Mouse (Mus musculus): ENCODE data around the gene Abcc1. TPM values are rescaled to one million over a fixed set of nuclear protein-coding genes. Genes with fewer than 3 reads are reported as not detected.

Abcc1 gene
- polyA plus RNA-seq, 1 experiment from 2014 or later = 15.6 TPM

GRCm38 (mm10) chr16:14476701-14477400 is 115.5 kb downstream of the Abcc1 start:
- Histone ChIP-seq H3K27ac (no peak overlapping the region), H3K4me1 (no peaks in the 10 kb centered on the region), H3K4me2 (no peak overlapping the region), H3K9ac (no peak overlapping the region), H3K9me3 (no peaks in the 10 kb centered on the region), H3K27me3 (no peaks in the 10 kb centered on the region), H3K4me3 (no peak overlapping the region), H3K36me3 (peaks cover 28% of the 10 kb centered on the region)
- ATAC-seq (ENCODE audit: insufficient number of reproducible peaks, low FRiP score, low TSS enrichment, low read depth) = no peak
- 87% methylated on average over 9 of the region's 9 CpGs for WGBS

- Histone ChIP-seq H3K9me3 (no peaks in the 10 kb centered on the region), H3K4me1 (no peaks in the 10 kb centered on the region), H3K36me3 (peaks cover 22% of the 10 kb centered on the region), H3K27me3 (no peaks in the 10 kb centered on the region), H3K4me2 (no peak overlapping the region), H3K9ac (no peak overlapping the region), H3K4me3 (no peak overlapping the region), H3K27ac (no peak overlapping the region)
- WGBS = 76% methylated on average over 10 of the region's 10 CpGs
- no peak for ATAC-seq (ENCODE audit: insufficient number of reproducible peaks, low FRiP score, low TSS enrichment, low read depth)
These were observed 116.3 kb downstream of the Abcc1 start for GRCm38 (mm10) chr16:14477510-14478300.

DNA sequence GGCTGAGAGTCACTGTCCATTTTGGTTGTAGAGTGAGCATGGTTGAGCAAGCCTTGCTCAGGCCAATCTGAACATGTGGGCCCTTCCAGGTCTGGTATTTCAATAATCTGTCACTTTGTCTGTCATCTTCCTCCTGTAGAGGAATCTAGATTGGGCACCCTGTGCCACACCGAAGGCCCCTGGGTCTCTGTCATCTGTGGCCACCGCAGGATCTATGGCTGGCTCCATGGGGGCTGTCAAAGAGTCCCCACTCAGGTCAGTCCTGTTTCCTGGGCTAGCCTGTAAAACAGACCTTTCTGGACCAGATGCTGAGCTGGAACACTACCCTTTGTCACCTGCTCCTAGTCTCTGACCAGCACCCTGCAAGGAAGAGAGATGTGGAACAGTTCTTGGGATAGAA is 118.3 kb downstream of the Abcc1 start:
- Histone ChIP-seq H3K9me3 (no peaks in the 10 kb centered on the region), H3K4me3 (no peak overlapping the region), H3K4me1 (no peaks in the 10 kb centered on the region), H3K4me2 (no peak overlapping the region), H3K36me3 (0 out of 2 replicates have a peak, but pooled peaks cover 3% of the 10 kb centered on the region), H3K27me3 (no peaks in the 10 kb centered on the region), H3K27ac (no peak overlapping the region), H3K9ac (no peak overlapping the region)
- ATAC-seq (ENCODE audit: insufficient number of reproducible peaks, low FRiP score, low TSS enrichment, low read depth) = no peak
- 90% methylated on average over 2 of the region's 2 CpGs for WGBS

DNA sequence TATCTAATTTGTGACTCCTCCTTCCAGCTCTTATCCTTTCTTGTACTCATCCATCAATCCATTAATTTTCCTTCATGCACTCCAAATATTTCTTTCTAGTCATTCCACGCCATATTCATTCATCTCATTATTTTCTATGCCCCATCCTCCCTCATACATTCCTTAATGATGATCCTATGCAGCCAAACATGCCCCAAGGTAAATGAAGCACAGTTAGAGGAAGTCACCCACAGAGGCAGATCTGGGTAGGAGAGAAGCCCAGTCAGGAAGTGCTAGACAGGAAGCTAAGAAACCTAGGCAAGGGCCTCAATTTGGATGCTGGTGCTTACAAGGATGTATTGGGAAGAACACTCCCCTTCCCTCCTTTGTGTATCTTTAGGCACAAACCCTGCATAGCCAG is 121.9 kb downstream of the Abcc1 start:
- no peaks in the 10 kb centered on the region for H3K4me1 ChIP-seq
- no peaks in the 10 kb centered on the region for H3K36me3 ChIP-seq
- no peaks in the 10 kb centered on the region for H3K27me3 ChIP-seq
- H3K9ac ChIP-seq = no peak overlapping the region
- no peak for ATAC-seq (ENCODE audit: insufficient number of reproducible peaks, low FRiP score, low TSS enrichment, low read depth)
- no peaks in the 10 kb centered on the region for H3K9me3 ChIP-seq
- no peak overlapping the region for H3K27ac ChIP-seq
- 73% methylated on average over 1 of the region's 1 CpGs for WGBS
- no peak overlapping the region for H3K4me2 ChIP-seq
- no peak overlapping the region for H3K4me3 ChIP-seq

GRCm38 (mm10) chr16:14493491-14494114 is 132.2 kb downstream of the Abcc1 start:
- Histone ChIP-seq H3K9me3 (no peaks in the 10 kb centered on the region), H3K36me3 (no peaks in the 10 kb centered on the region), H3K4me3 (no peak overlapping the region), H3K27ac (no peak overlapping the region), H3K9ac (no peak overlapping the region), H3K27me3 (no peaks in the 10 kb centered on the region), H3K4me2 (no peak overlapping the region), H3K4me1 (no peaks in the 10 kb centered on the region)
- 76% methylated on average over 2 of the region's 2 CpGs for WGBS
- no peak for ATAC-seq (ENCODE audit: insufficient number of reproducible peaks, low FRiP score, low TSS enrichment, low read depth)

GRCm38 (mm10) chr16:14501649-14502360 is 140.4 kb downstream of the Abcc1 start:
- no peak overlapping the region for H3K4me2 ChIP-seq
- H3K9ac ChIP-seq = no peak overlapping the region
- ATAC-seq (ENCODE audit: insufficient number of reproducible peaks, low FRiP score, low TSS enrichment, low read depth) = no peak
- H3K4me3 ChIP-seq = no peak overlapping the region
- WGBS = 87% methylated on average over 8 of the region's 8 CpGs
- no peaks in the 10 kb centered on the region for H3K27me3 ChIP-seq
- H3K27ac ChIP-seq = no peak overlapping the region
- no peaks in the 10 kb centered on the region for H3K36me3 ChIP-seq
- H3K9me3 ChIP-seq = no peaks in the 10 kb centered on the region
- H3K4me1 ChIP-seq = no peaks in the 10 kb centered on the region

DNA sequence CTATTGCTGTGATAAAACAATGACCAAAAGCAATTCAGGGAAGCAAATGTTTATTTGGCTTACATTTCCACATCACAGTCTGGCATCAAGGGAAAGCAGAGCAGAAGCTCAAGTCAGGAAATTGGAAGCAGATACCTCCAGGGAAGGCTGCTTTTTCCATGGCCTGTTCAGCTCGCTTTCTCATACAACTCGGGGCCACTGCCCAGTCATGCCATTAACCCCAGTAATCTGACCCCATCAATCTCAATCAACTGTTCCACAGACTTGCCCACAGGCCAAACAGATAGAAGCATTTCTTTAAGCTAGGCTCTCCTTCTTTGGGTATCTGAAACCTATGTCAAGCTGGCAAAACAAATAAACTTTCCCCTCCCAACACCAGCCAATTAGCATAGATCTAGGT is 145.1 kb downstream of the Abcc1 start:
- Histone ChIP-seq H3K4me3 (no peak overlapping the region), H3K9ac (no peak overlapping the region), H3K27ac (no peak overlapping the region), H3K27me3 (no peaks in the 10 kb centered on the region), H3K36me3 (no peaks in the 10 kb centered on the region), H3K4me1 (no peaks in the 10 kb centered on the region), H3K9me3 (no peaks in the 10 kb centered on the region), H3K4me2 (no peak overlapping the region)
- ATAC-seq (ENCODE audit: insufficient number of reproducible peaks, low FRiP score, low TSS enrichment, low read depth) = no peak
- 0% methylated on average over 2 of the region's 2 CpGs for WGBS

Other genes with a start within 250 kb of the Abcc1 start
- 96.4 and 100 TPM in 2 replicates for gene Nde1, start 198.3 kb upstream of the Abcc1 start, polyA plus RNA-seq (2015; fragmentation: Nextera tagmentation; extraction: Ambion mirVana)
- 14.5 and 17.7 TPM in 2 replicates for gene Marf1, start 198.2 kb upstream of the Abcc1 start, polyA plus RNA-seq (2015; fragmentation: Nextera tagmentation; extraction: Ambion mirVana)
- gene Myh11, start 70.2 kb upstream of the Abcc1 start, polyA plus RNA-seq (2015; fragmentation: Nextera tagmentation; extraction: Ambion mirVana) = 1.9 and 3.0 TPM in 2 replicates
- 143 and 149 TPM in 2 replicates for gene Fopnl, start 44.2 kb upstream of the Abcc1 start, polyA plus RNA-seq (2015; fragmentation: Nextera tagmentation; extraction: Ambion mirVana)
- gene A630010A05Rik, start 200.8 kb downstream of the Abcc1 start, polyA plus RNA-seq (2015; fragmentation: Nextera tagmentation; extraction: Ambion mirVana) = not detected in 2 replicates

Data from limb, embryonic 15.5 days (tissue).